ENCODE assay signal across 8 mouse cellular contexts in the genomic region with DNA sequence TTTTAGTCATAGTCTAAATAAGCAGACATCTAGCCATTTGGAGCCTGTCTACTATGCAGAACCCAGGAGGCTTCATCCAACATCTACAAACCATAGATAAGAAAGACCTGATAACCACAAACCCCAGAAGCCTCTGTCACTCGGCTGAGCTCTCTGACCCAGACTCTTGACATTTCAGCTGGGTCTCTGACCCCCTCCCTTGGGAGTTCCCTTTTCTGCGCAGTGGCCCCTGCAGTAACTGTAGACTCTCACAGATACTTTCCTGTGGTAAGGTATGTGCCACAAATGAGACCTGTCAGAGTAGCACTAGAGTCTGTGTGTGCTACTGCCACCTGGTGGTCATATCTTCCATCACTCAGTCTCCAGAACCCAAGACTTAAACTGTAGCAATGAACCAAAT. TPM values are rescaled to one million over a fixed set of nuclear protein-coding genes. Genes with fewer than 3 reads are reported as not detected.
DNase-seq lines count a peak whose midpoint lies in the region; ATAC-seq lines count a peak whose summit lies in the region.

No protein-coding gene starts in this region.

- H3K9me3 ChIP-seq in forebrain, embryonic 16.5 days (ENCODE audit: control insufficient read depth, low read length) = no peaks in the 10 kb centered on the region
- no peaks in the 10 kb centered on the region for H3K9me3 ChIP-seq in hindbrain, embryonic 11.5 days (ENCODE audit: control insufficient read depth, low read length)

- no peaks in the 10 kb centered on the region for H3K27me3 ChIP-seq in forebrain, embryonic 16.5 days (replicated peaks; ENCODE audit: control insufficient read depth, insufficient read depth, low read length)
- H3K27me3 ChIP-seq in hindbrain, embryonic 11.5 days (ENCODE audit: control insufficient read depth, insufficient read depth, low read length) = no peaks in the 10 kb centered on the region

- peak; percentile 83 for ATAC-seq in forebrain, embryonic 16.5 days
- ATAC-seq in hindbrain, embryonic 11.5 days (ENCODE audit: low FRiP score) = no peak

- WGBS in forebrain, embryonic 16.5 days = 25% methylated on average over 2 of the region's 2 CpGs
- 28% methylated on average over 2 of the region's 2 CpGs for WGBS in hindbrain, embryonic 11.5 days

- peak; percentile 85 for DNase-seq in NIH3T3 (ENCODE audit: low read depth)
- DNase-seq in cerebellum, adult 11-12 months = peak; percentile 20
- peak; percentile 84 for DNase-seq in hindbrain, embryonic 11.5 days (ENCODE audit: low spot score)
- peak; percentile 71 to 82 for DNase-seq in layer of hippocampus, postnatal 14 days (ENCODE audit: low spot score in 2 of 2)
- peak; percentile 77 for DNase-seq in lung, postnatal 25 days (ENCODE audit: low spot score)
- DNase-seq in right cerebral cortex, adult 2 months (ENCODE audit: low spot score in 2 of 2) = peak; percentile 86 to 90
- peak; percentile 65 to 69 for DNase-seq in urinary bladder, postnatal 36 days (ENCODE audit: low spot score in 2 of 2)

- no peak overlapping the region for H3K27ac ChIP-seq in forebrain, embryonic 16.5 days (ENCODE audit: low read length)
- H3K27ac ChIP-seq in hindbrain, embryonic 11.5 days (ENCODE audit: low read depth, low read length) = no peak overlapping the region

- no peaks in the 10 kb centered on the region for H3K4me1 ChIP-seq in forebrain, embryonic 16.5 days (replicated peaks; ENCODE audit: control insufficient read depth, insufficient read depth, low read length)
- H3K4me1 ChIP-seq in hindbrain, embryonic 11.5 days (replicated peaks; ENCODE audit: control insufficient read depth, insufficient read depth, low read length) = no peaks in the 10 kb centered on the region

- no peak overlapping the region for H3K9ac ChIP-seq in forebrain, embryonic 16.5 days (replicated peaks; ENCODE audit: low read depth, low read length)
- H3K9ac ChIP-seq in hindbrain, embryonic 11.5 days (ENCODE audit: low read depth, low read length) = no peak overlapping the region

- H3K4me3 ChIP-seq in forebrain, embryonic 16.5 days (replicated peaks; ENCODE audit: low read length) = no peak overlapping the region
- H3K4me3 ChIP-seq in hindbrain, embryonic 11.5 days (ENCODE audit: low read depth, low read length) = no peak overlapping the region

- H3K36me3 ChIP-seq in forebrain, embryonic 16.5 days (ENCODE audit: control insufficient read depth, insufficient read depth) = no peaks in the 10 kb centered on the region
- H3K36me3 ChIP-seq in hindbrain, embryonic 11.5 days (ENCODE audit: control insufficient read depth, insufficient read depth, low read length) = no peaks in the 10 kb centered on the region

- H3K4me2 ChIP-seq in forebrain, embryonic 16.5 days (ENCODE audit: low read length) = no peak overlapping the region
- H3K4me2 ChIP-seq in hindbrain, embryonic 11.5 days (replicated peaks; ENCODE audit: low read depth, low read length) = no peak overlapping the region

RNA-seq across cellular contexts. Expression of a gene that starts 54.5 kb away (rescaled TPM):
- 38.7 and 42.1 TPM in 2 replicates for polyA plus RNA-seq in forebrain, embryonic 16.5 days (2015; fragmentation: Nextera tagmentation; extraction: Ambion mirVana)
- 53.0 and 55.3 TPM in 2 replicates for polyA plus RNA-seq in hindbrain, embryonic 11.5 days (2014; fragmentation: Nextera tagmentation; extraction: Ambion mirVana)
- total RNA-seq in layer of hippocampus, postnatal 14 days (2021) = 10 to 100 TPM; 16.0 to 19.8 TPM

Comparison
In these comparisons a context has a peak if more than half of its experiments do, and no peak if none do; other contexts are left out.
1. DNase-seq: peak in every context shown above with its lines; median percentile 88 in right cerebral cortex, adult 2 months; 85 in NIH3T3; 84 in hindbrain, embryonic 11.5 days; 77 in lung, postnatal 25 days; 76 in layer of hippocampus, postnatal 14 days; 67 in urinary bladder, postnatal 36 days; 20 in cerebellum, adult 11-12 months.